Mouse (Mus musculus) lung, embryonic 14.5 days (tissue): ENCODE results near the gene Cnep1r1. TPM values are rescaled to one million over a fixed set of nuclear protein-coding genes. Genes with fewer than 3 reads are reported as not detected.

Source experiments
- ATAC-seq: fragments of 200-750 bp; cut with Nextera tagmentation; 2 replicates; pipeline ENCODE4 v1.8.0; 2017; ENCODE audit warnings: mild to moderate bottlenecking, moderate TSS enrichment, moderate library complexity; ENCODE audit not compliant: insufficient read depth
- DNase-seq: peaks from one replicate; pipeline ENCODE4 v3.0.0-alpha.2; 2015
- H3K27ac ChIP-seq: fragments of 300-500 bp; sonication (generic); 2 replicates; pipeline ENCODE4 v1.5.1; 2014; ENCODE audit warnings: low read depth, mild to moderate bottlenecking, moderate library complexity
- H3K27me3 ChIP-seq: fragments of 300-500 bp; sonication (generic); 2 replicates; pipeline ENCODE4 v1.6.1; 2014; ENCODE audit warnings: low read length, control low read depth; ENCODE audit not compliant: insufficient read depth
- H3K36me3 ChIP-seq: fragments of 300-500 bp; sonication (generic); 2 replicates; pipeline ENCODE4 v1.6.1; 2014; ENCODE audit warnings: control low read depth; ENCODE audit not compliant: insufficient read depth
- H3K4me1 ChIP-seq: fragments of 300-500 bp; sonication (generic); 2 replicates; pipeline ENCODE4 v1.6.1; 2014; ENCODE audit warnings: antibody characterized with exemption, control low read depth; ENCODE audit not compliant: insufficient read depth
- H3K4me2 ChIP-seq: fragments of 300-500 bp; sonication (generic); 2 replicates; pipeline ENCODE4 v1.6.1; 2014; ENCODE audit warnings: mild to moderate bottlenecking
- H3K4me3 ChIP-seq: fragments of 300-500 bp; sonication (generic); 2 replicates; pipeline ENCODE4 v1.5.1; 2014; ENCODE audit warnings: low read depth, low read length
- H3K9ac ChIP-seq: fragments of 300-500 bp; sonication (generic); 2 replicates; pipeline ENCODE4 v1.6.1; 2014
- H3K9me3 ChIP-seq: fragments of 300-500 bp; sonication (generic); 2 replicates; pipeline ENCODE4 v1.6.1; 2016; ENCODE audit warnings: low read depth, low read length, control low read depth
- CTCF ChIP-seq: IDR thresholded peaks from 2 replicates; pipeline ENCODE4 v1.5.1; 2016; ENCODE audit warnings: antibody characterized with exemption, low read depth
- WGBS: fragments of 180-500 bp; shearing (Covaris S2); extraction: QIAGEN DNeasy Blood & Tissue Kit; methylation state at CpG from one replicate; pipeline ENCODE4 v1.1.7; 2014; 5-methylcytosine and 5-hydroxymethylcytosine counted together
- microRNA-seq: library from miRNA; unstranded; fragments of <30 nt; microRNA quantifications from one replicate; pipeline ENCODE4, GENCODE M21; 2016; ENCODE audit warnings: borderline number of aligned reads
- polyA plus RNA-seq: library from polyadenylated mRNA; unstranded; fragments of >200 nt; fragmentation: Nextera tagmentation; extraction: Ambion mirVana; gene quantifications from 2 replicates; pipeline ENCODE4 v1.2.1, GENCODE M21; 2014

The Cnep1r1 gene
- polyA plus RNA-seq, 1 experiment from 2014 or later, result 33.6 TPM

GRCm38 (mm10) chr8:88183121-88183520 lies 64.6 kb downstream of the Cnep1r1 start:
- no peaks in the 10 kb centered on the region for H3K27me3 ChIP-seq
- no peak overlapping the region for H3K4me3 ChIP-seq
- no peak overlapping the region for H3K27ac ChIP-seq
- no peak overlapping the region for H3K4me2 ChIP-seq
- H3K36me3 ChIP-seq, result no peaks in the 10 kb centered on the region
- H3K9me3 ChIP-seq, result no peaks in the 10 kb centered on the region
- H3K9ac ChIP-seq, result no peak overlapping the region
- DNase-seq, result no peak
- H3K4me1 ChIP-seq, result no peaks in the 10 kb centered on the region
- 78% methylated on average over 2 of the region's 2 CpGs for WGBS
- ATAC-seq, result no peak
- TF ChIP-seq CTCF, result no peak

Small RNAs within 50 kb of the gene (microRNA-seq; reads per million reads assigned to microRNA genes)
- not detected for gene Mir7071

Other genes with a start within 250 kb of the Cnep1r1 start
- gene Zfp423, start 159.2 kb upstream of the Cnep1r1 start, polyA plus RNA-seq, result 16.3 and 18.1 TPM in 2 replicates
- 58.2 and 59.2 TPM in 2 replicates for gene Heatr3, start 19.1 kb downstream of the Cnep1r1 start, polyA plus RNA-seq
- 14.5 and 16.1 TPM in 2 replicates for gene Tent4b, start 80.4 kb downstream of the Cnep1r1 start, polyA plus RNA-seq
- gene Adcy7, start 153.6 kb downstream of the Cnep1r1 start, polyA plus RNA-seq, result 11.3 and 12.4 TPM in 2 replicates
- 87.3 and 89.6 TPM in 2 replicates for gene Brd7, start 243.4 kb downstream of the Cnep1r1 start, polyA plus RNA-seq